Comparison of ENCODE assay signal across 13 mouse cellular contexts in the genomic region with DNA sequence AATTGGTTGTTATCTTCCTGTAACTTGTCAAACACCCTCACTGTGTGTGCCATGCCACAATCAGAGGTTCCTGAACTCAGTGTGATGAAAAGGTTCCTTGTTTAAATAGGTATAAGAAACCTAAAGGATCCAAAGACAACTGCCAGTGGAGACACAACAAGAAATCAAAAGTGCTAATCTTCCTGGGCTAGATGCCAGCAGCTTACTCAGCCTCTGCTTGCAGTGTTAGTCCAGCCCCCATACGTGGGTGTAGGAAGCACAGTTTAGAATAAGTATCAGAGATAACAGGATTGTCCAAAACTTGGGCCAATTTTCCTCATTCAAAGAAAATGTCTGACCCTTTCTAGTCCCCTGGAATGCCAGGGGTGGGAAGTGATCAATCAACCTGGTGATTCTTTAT.
DNase-seq lines count a peak whose midpoint lies in the region; ATAC-seq lines count a peak whose summit lies in the region.
"Had no signal": no experiment of that assay in that cellular context is flagged by ENCODE, and none has a peak within 500 bp of the region (broad histone marks: within the 10 kb centered on the region; RNA-seq: fewer than 3 reads in every experiment).

No protein-coding gene starts in this region.

- H3K9me3 ChIP-seq in midbrain, embryonic 14.5 days (ENCODE audit: control insufficient read depth, low read length): no peaks in the 10 kb centered on the region
- no peaks in the 10 kb centered on the region for H3K9me3 ChIP-seq in midbrain, embryonic 16.5 days (replicated peaks; ENCODE audit: control insufficient read depth, low read length, poor library complexity, severe bottlenecking)
- H3K9me3 ChIP-seq: embryonic facial prominence, embryonic 15.5 days had no signal

- no peaks in the 10 kb centered on the region for H3K4me1 ChIP-seq in midbrain, embryonic 14.5 days (ENCODE audit: control insufficient read depth, insufficient read depth, low read length)
- H3K4me1 ChIP-seq in midbrain, embryonic 16.5 days (ENCODE audit: control insufficient read depth, insufficient read depth, low read length): no peaks in the 10 kb centered on the region
- H3K4me1 ChIP-seq: embryonic facial prominence, embryonic 15.5 days had no signal

- 9% methylated on average over 1 of the region's 1 CpGs for WGBS in midbrain, embryonic 14.5 days
- 14% methylated on average over 1 of the region's 1 CpGs for WGBS in midbrain, embryonic 16.5 days

- no peaks in the 10 kb centered on the region for H3K36me3 ChIP-seq in midbrain, embryonic 14.5 days (ENCODE audit: control insufficient read depth, insufficient read depth, low read length)
- H3K36me3 ChIP-seq in midbrain, embryonic 16.5 days (ENCODE audit: control insufficient read depth, insufficient read depth, low read length): no peaks in the 10 kb centered on the region
- H3K36me3 ChIP-seq: embryonic facial prominence, embryonic 15.5 days had no signal

- no peak overlapping the region for H3K27ac ChIP-seq in midbrain, embryonic 14.5 days (replicated peaks; ENCODE audit: low read depth, low read length)
- H3K27ac ChIP-seq in midbrain, embryonic 16.5 days (ENCODE audit: low read length): no peak overlapping the region
- H3K27ac ChIP-seq: embryonic facial prominence, embryonic 15.5 days had no signal

- H3K9ac ChIP-seq in midbrain, embryonic 14.5 days (replicated peaks; ENCODE audit: low read length): no peak overlapping the region
- no peak overlapping the region for H3K9ac ChIP-seq in midbrain, embryonic 16.5 days (ENCODE audit: low read depth, low read length)
- H3K9ac ChIP-seq: embryonic facial prominence, embryonic 15.5 days had no signal

- no peaks in the 10 kb centered on the region for H3K27me3 ChIP-seq in midbrain, embryonic 14.5 days (ENCODE audit: control insufficient read depth, insufficient read depth, low read length)
- no peaks in the 10 kb centered on the region for H3K27me3 ChIP-seq in midbrain, embryonic 16.5 days (ENCODE audit: control insufficient read depth, insufficient read depth, low read depth, low read length)
- H3K27me3 ChIP-seq: embryonic facial prominence, embryonic 15.5 days; Patski had no signal

- peak; percentile 1 for DNase-seq in adrenal gland, postnatal 25 days
- no peak for DNase-seq in adrenal gland, postnatal 14 days
- DNase-seq in midbrain, embryonic 14.5 days: peak; percentile 65
- DNase-seq in left cerebral cortex, adult 8-10 months (ENCODE audit: low spot score in 2 of 2): peak; percentile 17 to 80
- peak; percentile 39 for DNase-seq in testis, postnatal 10 days (ENCODE audit: low spot score)
- DNase-seq in neural tube, embryonic 10.5 days (ENCODE audit: extremely low spot score, low spot score): no peak
- DNase-seq: gastrocnemius, postnatal 36 days; heart, postnatal 36 days; kidney, adult 8-10 months had no signal

- no peak overlapping the region for H3K4me3 ChIP-seq in midbrain, embryonic 14.5 days (replicated peaks; ENCODE audit: low read depth, low read length)
- H3K4me3 ChIP-seq in midbrain, embryonic 16.5 days (ENCODE audit: low read depth, low read length): no peak overlapping the region
- H3K4me3 ChIP-seq: embryonic facial prominence, embryonic 15.5 days had no signal

- ATAC-seq in midbrain, embryonic 14.5 days (ENCODE audit: low FRiP score, low TSS enrichment): no peak
- no peak for ATAC-seq in midbrain, embryonic 16.5 days
- no peak for ATAC-seq in megakaryocyte progenitor cell, adult 5-6 weeks (replicated peaks; ENCODE audit: poor library complexity)
- ATAC-seq: Patski had no signal

- H3K4me2 ChIP-seq in midbrain, embryonic 14.5 days (ENCODE audit: low read length): no peak overlapping the region
- no peak overlapping the region for H3K4me2 ChIP-seq in midbrain, embryonic 16.5 days (ENCODE audit: low read length)
- H3K4me2 ChIP-seq: embryonic facial prominence, embryonic 15.5 days had no signal

Comparison
In these comparisons a context has a peak if more than half of its experiments do, and no peak if none do; other contexts are left out.
1. DNase-seq: peak in adrenal gland, postnatal 25 days (single experiment), midbrain, embryonic 14.5 days (single experiment), left cerebral cortex, adult 8-10 months (2 of 2) and testis, postnatal 10 days (single experiment); none in adrenal gland, postnatal 14 days (single experiment) and neural tube, embryonic 10.5 days (single experiment).